Mouse (Mus musculus) neural tube, embryonic 13.5 days (tissue): ENCODE results near the gene Plekhg6. TPM values are rescaled to one million over a fixed set of nuclear protein-coding genes. Genes with fewer than 3 reads are reported as not detected.

Experiments used
- ATAC-seq: fragments of 200-750 bp; cut with Nextera tagmentation; 2 replicates; pipeline ENCODE4 v1.8.0; 2017; ENCODE audit warnings: low read depth, mild to moderate bottlenecking, moderate TSS enrichment, moderate library complexity
- H3K27ac ChIP-seq: fragments of 300-500 bp; sonication (generic); replicated peaks from 2 replicates; pipeline ENCODE4 v1.5.1; 2015; ENCODE audit warnings: moderate library complexity, mild to moderate bottlenecking, inconsistent platforms
- H3K27me3 ChIP-seq: fragments of 300-500 bp; sonication (generic); 2 replicates; pipeline ENCODE4 v1.6.1; 2015; ENCODE audit warnings: mild to moderate bottlenecking, inconsistent platforms
- H3K36me3 ChIP-seq: fragments of 300-500 bp; sonication (generic); 2 replicates; pipeline ENCODE4 v1.6.1; 2015; ENCODE audit warnings: mild to moderate bottlenecking, inconsistent platforms
- H3K4me1 ChIP-seq: fragments of 300-500 bp; sonication (generic); replicated peaks from 2 replicates; pipeline ENCODE4 v1.6.1; 2015; ENCODE audit warnings: inconsistent platforms
- H3K4me2 ChIP-seq: fragments of 300-500 bp; sonication (generic); 2 replicates; pipeline ENCODE4 v1.6.1; 2015; ENCODE audit warnings: inconsistent platforms, mild to moderate bottlenecking, moderate library complexity
- H3K4me3 ChIP-seq: fragments of 300-500 bp; sonication (generic); 2 replicates; pipeline ENCODE4 v1.5.1; 2015; ENCODE audit warnings: mild to moderate bottlenecking, inconsistent platforms
- H3K9ac ChIP-seq: fragments of 300-500 bp; sonication (generic); 2 replicates; pipeline ENCODE4 v1.6.1; 2015; ENCODE audit warnings: moderate library complexity, mild to moderate bottlenecking, inconsistent platforms
- H3K9me3 ChIP-seq: fragments of 300-500 bp; sonication (generic); 2 replicates; pipeline ENCODE4 v1.6.1; 2016; ENCODE audit warnings: inconsistent platforms
- WGBS: fragments of 180-500 bp; shearing (Covaris S2); methylation state at CpG from one replicate; pipeline ENCODE4 v1.1.7; 2015; 5-methylcytosine and 5-hydroxymethylcytosine counted together
- polyA plus RNA-seq: library from polyadenylated mRNA; unstranded; fragments of >200 nt; fragmentation: Nextera tagmentation; extraction: Ambion mirVana; gene quantifications from 2 replicates; pipeline ENCODE4 v1.2.1, GENCODE M21; 2015

Gene Plekhg6
- polyA plus RNA-seq, 1 experiment from 2014 or later = not detected

GRCm38 (mm10) chr6:125349575-125350230 lies 30.9 kb downstream of the Plekhg6 start:
- 0% methylated on average over 27 of the region's 27 CpGs for WGBS

GRCm38 (mm10) chr6:125348721-125349574 lies 31.6 kb downstream of the Plekhg6 start, which contains the start of gene Tnfrsf1a:
Gene Tnfrsf1a, plus strand, starts transcription at chr6:125349362.
- Histone ChIP-seq H3K9ac (peak within 1 kb of the TSS; percentile 75), H3K4me3 (peak within 1 kb of the TSS; percentile 49), H3K4me2 (peak within 1 kb of the TSS; percentile 68), H3K4me1 (peaks cover 37% of the 10 kb centered on the region), H3K36me3 (no peaks in the 10 kb centered on the region), H3K27me3 (peaks cover 19% of the 10 kb centered on the region), H3K9me3 (no peaks in the 10 kb centered on the region), H3K27ac (peak within 1 kb of the TSS; percentile 33; the same call in 1 of the 2 replicates)
- WGBS = 6% methylated on average over 22 of the region's 22 CpGs
- ATAC-seq = peak; percentile 10; the same call in 1 of the 2 replicates

More at GRCm38 (mm10) chr6:125349575-125350230, 30.9 kb downstream of the Plekhg6 start:
- Histone ChIP-seq H3K27ac (peak overlapping the region; percentile 33; the same call in 1 of the 2 replicates), H3K9ac (peak overlapping the region; percentile 75), H3K4me1 (peaks cover 45% of the 10 kb centered on the region), H3K36me3 (no peaks in the 10 kb centered on the region), H3K4me2 (peak overlapping the region; percentile 68), H3K27me3 (peaks cover 19% of the 10 kb centered on the region), H3K9me3 (no peaks in the 10 kb centered on the region), H3K4me3 (peak overlapping the region; percentile 49)
- ATAC-seq = peak; percentile 64

GRCm38 (mm10) chr6:125346029-125346428 lies 34.6 kb downstream of the Plekhg6 start:
- 56% methylated on average over 2 of the region's 2 CpGs for WGBS
- H3K27me3 ChIP-seq = peaks cover 19% of the 10 kb centered on the region
- H3K9me3 ChIP-seq = no peaks in the 10 kb centered on the region
- H3K4me3 ChIP-seq = no peak overlapping the region
- no peak overlapping the region for H3K4me2 ChIP-seq
- H3K4me1 ChIP-seq = peaks cover 23% of the 10 kb centered on the region
- H3K9ac ChIP-seq = no peak overlapping the region
- H3K27ac ChIP-seq = no peak overlapping the region
- no peak for ATAC-seq
- no peaks in the 10 kb centered on the region for H3K36me3 ChIP-seq

- no peaks in the 10 kb centered on the region for H3K9me3 ChIP-seq
- H3K9ac ChIP-seq = no peak overlapping the region
- H3K4me1 ChIP-seq = peaks cover 20% of the 10 kb centered on the region
- H3K36me3 ChIP-seq = no peaks in the 10 kb centered on the region
- no peak overlapping the region for H3K4me2 ChIP-seq
- H3K4me3 ChIP-seq = no peak overlapping the region
- peaks cover 19% of the 10 kb centered on the region for H3K27me3 ChIP-seq
- WGBS = 90% methylated on average over 1 of the region's 1 CpGs
- no peak overlapping the region for H3K27ac ChIP-seq
- ATAC-seq = no peak
Measured at GRCm38 (mm10) chr6:125345625-125346024, 35.0 kb downstream of the Plekhg6 start.

- Histone ChIP-seq H3K27ac (no peak overlapping the region), H3K27me3 (peaks cover 12% of the 10 kb centered on the region), H3K4me3 (no peak overlapping the region), H3K4me1 (peaks cover 13% of the 10 kb centered on the region), H3K36me3 (no peaks in the 10 kb centered on the region), H3K4me2 (no peak overlapping the region), H3K9ac (no peak overlapping the region), H3K9me3 (no peaks in the 10 kb centered on the region)
- ATAC-seq = no peak
- 68% methylated on average over 4 of the region's 4 CpGs for WGBS
Measured at GRCm38 (mm10) chr6:125344866-125345265, 35.7 kb downstream of the Plekhg6 start.

- WGBS = 54% methylated on average over 8 of the region's 8 CpGs
- Histone ChIP-seq H3K4me1 (peaks cover 5% of the 10 kb centered on the region), H3K4me3 (no peak overlapping the region), H3K27me3 (peaks cover 10% of the 10 kb centered on the region), H3K36me3 (no peaks in the 10 kb centered on the region), H3K4me2 (no peak overlapping the region), H3K9me3 (no peaks in the 10 kb centered on the region), H3K9ac (no peak overlapping the region), H3K27ac (no peak overlapping the region)
- no peak for ATAC-seq
Measured at GRCm38 (mm10) chr6:125344084-125344483, 36.5 kb downstream of the Plekhg6 start.

GRCm38 (mm10) chr6:125342198-125342597 lies 38.4 kb downstream of the Plekhg6 start:
- no peaks in the 10 kb centered on the region for H3K4me1 ChIP-seq
- H3K9ac ChIP-seq = no peak overlapping the region
- H3K4me2 ChIP-seq = no peak overlapping the region
- ATAC-seq = no peak
- WGBS = 42% methylated on average over 3 of the region's 3 CpGs
- no peaks in the 10 kb centered on the region for H3K36me3 ChIP-seq
- no peaks in the 10 kb centered on the region for H3K27me3 ChIP-seq
- no peaks in the 10 kb centered on the region for H3K9me3 ChIP-seq
- no peak overlapping the region for H3K27ac ChIP-seq
- no peak overlapping the region for H3K4me3 ChIP-seq

- Histone ChIP-seq H3K4me3 (no peak overlapping the region), H3K4me1 (no peaks in the 10 kb centered on the region), H3K9ac (no peak overlapping the region), H3K27ac (peak overlapping the region; percentile 42; the same call in 1 of the 2 replicates), H3K9me3 (no peaks in the 10 kb centered on the region), H3K27me3 (no peaks in the 10 kb centered on the region), H3K36me3 (no peaks in the 10 kb centered on the region), H3K4me2 (no peak overlapping the region)
- 78% methylated on average over 5 of the region's 5 CpGs for WGBS
- no peak for ATAC-seq
Measured at GRCm38 (mm10) chr6:125340244-125340643, 40.3 kb downstream of the Plekhg6 start.

- no peak overlapping the region for H3K27ac ChIP-seq
Measured at GRCm38 (mm10) chr6:125338791-125339660, 41.6 kb downstream of the Plekhg6 start.

GRCm38 (mm10) chr6:125334356-125334755 lies 46.2 kb downstream of the Plekhg6 start:
- Histone ChIP-seq H3K27me3 (no peaks in the 10 kb centered on the region), H3K4me2 (no peak overlapping the region), H3K27ac (no peak overlapping the region), H3K9ac (no peak overlapping the region), H3K4me3 (no peak overlapping the region), H3K9me3 (no peaks in the 10 kb centered on the region), H3K4me1 (peaks cover 5% of the 10 kb centered on the region; the same call in 1 of the 2 replicates), H3K36me3 (no peaks in the 10 kb centered on the region)
- WGBS = 39% methylated on average over 2 of the region's 2 CpGs
- ATAC-seq = no peak

More at GRCm38 (mm10) chr6:125338791-125339660, 41.6 kb downstream of the Plekhg6 start:
- Histone ChIP-seq H3K9me3 (no peaks in the 10 kb centered on the region), H3K36me3 (no peaks in the 10 kb centered on the region), H3K4me1 (no peaks in the 10 kb centered on the region), H3K4me3 (no peak overlapping the region), H3K9ac (no peak overlapping the region), H3K4me2 (no peak overlapping the region), H3K27me3 (no peaks in the 10 kb centered on the region)
- no peak for ATAC-seq
- 78% methylated on average over 9 of the region's 9 CpGs for WGBS

- ATAC-seq = no peak
- WGBS = 79% methylated on average over 14 of the region's 14 CpGs
Measured at GRCm38 (mm10) chr6:125333112-125333899, 47.3 kb downstream of the Plekhg6 start.

More at GRCm38 (mm10) chr6:125333112-125333899, 47.3 kb downstream of the Plekhg6 start:
- Histone ChIP-seq H3K27me3 (no peaks in the 10 kb centered on the region), H3K4me3 (no peak overlapping the region), H3K36me3 (no peaks in the 10 kb centered on the region), H3K27ac (no peak overlapping the region), H3K9ac (no peak overlapping the region), H3K4me1 (peaks cover 5% of the 10 kb centered on the region; the same call in 1 of the 2 replicates), H3K4me2 (no peak overlapping the region), H3K9me3 (no peaks in the 10 kb centered on the region)
